21 mouse cellular contexts compared by ENCODE assay signal in the genomic region with DNA sequence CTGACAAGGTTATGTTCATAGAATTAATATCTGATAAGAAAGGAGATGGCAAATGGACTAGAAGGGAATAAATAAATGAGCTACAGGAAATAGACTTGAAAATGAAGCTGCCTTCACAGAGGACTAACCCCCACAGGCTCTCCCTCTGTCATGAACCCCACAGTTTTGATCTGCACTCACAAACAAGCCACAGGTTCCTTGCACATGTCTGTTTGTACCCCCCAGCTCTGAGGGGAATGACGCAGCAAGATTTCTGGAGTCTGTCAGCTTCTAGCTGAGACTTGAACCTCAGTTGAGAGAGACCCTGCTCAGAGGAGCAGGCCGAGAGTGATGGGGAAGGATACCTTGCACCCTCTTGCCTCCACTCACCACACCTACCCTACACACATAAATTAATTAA.
DNase-seq lines count a peak whose midpoint lies in the region; ATAC-seq and TF ChIP-seq lines count a peak whose summit lies in the region.
"Had no signal": no experiment of that assay in that cellular context is flagged by ENCODE, and none has a peak within 500 bp of the region (broad histone marks: within the 10 kb centered on the region; RNA-seq: fewer than 3 reads in every experiment).

No protein-coding gene starts in this region.

- peak overlapping the region; percentile 23 for H3K27ac ChIP-seq in heart, adult 2 months
- H3K27ac ChIP-seq: embryonic facial prominence, embryonic 15.5 days; forebrain, embryonic 10.5 days; hindbrain, embryonic 13.5 days; hindbrain, postnatal 0 days had no signal

- H3K27me3 ChIP-seq in heart, adult 2 months (ENCODE audit: control insufficient read depth, insufficient read depth, low read length) = no peaks in the 10 kb centered on the region
- H3K27me3 ChIP-seq: embryonic facial prominence, embryonic 15.5 days; hindbrain, embryonic 13.5 days; Patski had no signal

- ATAC-seq in megakaryocyte, adult 5-6 weeks (ENCODE audit: poor library complexity, severe bottlenecking) = no peak
- ATAC-seq: forebrain, embryonic 14.5 days; hindbrain, postnatal 0 days; Patski had no signal

- DNase-seq in heart, adult 2 months = no peak
- no peak for DNase-seq in heart, postnatal 10 days
- DNase-seq in T-cell, adult 2 months (ENCODE audit: low spot score) = peak; percentile 18
- DNase-seq in thymus, postnatal 10 days (ENCODE audit: low spot score in 2 of 2) = peak; percentile 23 to 25
- no peak for DNase-seq in c-Kit-positive CD71-positive TER-119-positive erythroid progenitor cells, embryonic 14.5 days (ENCODE audit: low spot score)
- no peak for DNase-seq in gastrocnemius, postnatal 10 days
- DNase-seq: adrenal gland, adult 2 months; adrenal gland, postnatal 25 days; cerebellum, adult 2 months; cerebellum, postnatal 10 days; embryo, embryonic 11 days; gastrocnemius, postnatal 14 days; heart, postnatal 14 days had no signal

- H3K36me3 ChIP-seq in heart, adult 2 months (ENCODE audit: control insufficient read depth, insufficient read depth, low read length) = peaks cover 5% of the 10 kb centered on the region; the same call in 1 of the 2 replicates
- H3K36me3 ChIP-seq: embryonic facial prominence, embryonic 15.5 days; forebrain, embryonic 10.5 days; hindbrain, embryonic 13.5 days had no signal

- no peak overlapping the region for H3K9ac ChIP-seq in heart, adult 2 months (ENCODE audit: low read depth, low read length)
- H3K9ac ChIP-seq: embryonic facial prominence, embryonic 15.5 days; hindbrain, embryonic 13.5 days had no signal

- no peak for TF ChIP-seq EP300 in heart, adult 2 months (IDR thresholded peaks at IDR 0.05; ENCODE audit: insufficient read depth, low read depth, low read length)

- no peaks in the 10 kb centered on the region for H3K79me2 ChIP-seq in heart, adult 2 months (replicated peaks; ENCODE audit: control insufficient read depth, insufficient read depth, low read length)

- H3K4me1 ChIP-seq in heart, adult 2 months (ENCODE audit: control insufficient read depth, insufficient read depth, low read length) = peaks cover 7% of the 10 kb centered on the region
- H3K4me1 ChIP-seq: forebrain, embryonic 10.5 days; hindbrain, embryonic 13.5 days had no signal

- TF ChIP-seq CTCF in heart, adult 2 months (IDR thresholded peaks at IDR 0.05) = no peak

- no peak overlapping the region for H3K4me3 ChIP-seq in heart, adult 2 months
- H3K4me3 ChIP-seq: embryonic facial prominence, embryonic 15.5 days; erythroblast, embryonic 14.5 days; forebrain, embryonic 10.5 days; hindbrain, embryonic 13.5 days had no signal

- no peak for TF ChIP-seq POLR2A in heart, adult 2 months (IDR thresholded peaks at IDR 0.05; ENCODE audit: insufficient read depth, low read depth, low read length)

- WGBS in heart, adult 2 months = 95% methylated on average over 2 of the region's 2 CpGs

- intact Hi-C loops in heart, adult 2 months (cut with DNase I) = no loop called here
- intact Hi-C loops in heart, postnatal 10 days (cut with DNase I) = no loop called here

Comparison
In these comparisons a context has a peak if more than half of its experiments do, and no peak if none do; other contexts are left out.
1. DNase-seq: peak in T-cell, adult 2 months (single experiment) and thymus, postnatal 10 days (2 of 2); none in heart, adult 2 months (0 of 2), heart, postnatal 10 days (0 of 2), c-Kit-positive CD71-positive TER-119-positive erythroid progenitor cells, embryonic 14.5 days (single experiment) and gastrocnemius, postnatal 10 days (single experiment).